Mouse (Mus musculus) embryonic facial prominence, embryonic 14.5 days (tissue): Measurements from ENCODE around the gene Mknk2. TPM values are rescaled to one million over a fixed set of nuclear protein-coding genes. Genes with fewer than 3 reads are reported as not detected.
"Not testable (repeated sequence)": the region's sequence is repeated elsewhere in the genome, so short reads cannot be mapped to it uniquely, and the experiment has no call there.

Experiments used
- ATAC-seq: fragments of 200-750 bp; cut with Nextera tagmentation; 2 replicates; pipeline ENCODE4 v1.8.0; 2017; ENCODE audit warnings: low read depth, moderate number of reproducible peaks, moderate TSS enrichment
- DNase-seq: peaks from one replicate; pipeline ENCODE4 v3.0.0-alpha.2; 2015; ENCODE audit warnings: low spot score
- H3K27ac ChIP-seq: fragments of 300-500 bp; sonication (generic); replicated peaks from 2 replicates; pipeline ENCODE4 v1.5.1; 2014; ENCODE audit warnings: low read depth, mild to moderate bottlenecking, low read length, moderate library complexity
- H3K27me3 ChIP-seq: fragments of 300-500 bp; sonication (generic); replicated peaks from 2 replicates; pipeline ENCODE4 v1.6.1; 2014; ENCODE audit warnings: low read length; ENCODE audit not compliant: control insufficient read depth, insufficient read depth
- H3K36me3 ChIP-seq: fragments of 300-500 bp; sonication (generic); 2 replicates; pipeline ENCODE4 v1.6.1; 2014; ENCODE audit warnings: low read length, mixed read lengths; ENCODE audit not compliant: control insufficient read depth, insufficient read depth
- H3K4me1 ChIP-seq: fragments of 300-500 bp; sonication (generic); 2 replicates; pipeline ENCODE4 v1.6.1; 2014; ENCODE audit warnings: antibody characterized with exemption, low read length; ENCODE audit not compliant: control insufficient read depth, insufficient read depth
- H3K4me2 ChIP-seq: fragments of 300-500 bp; sonication (generic); 2 replicates; pipeline ENCODE4 v1.6.1; 2014; ENCODE audit warnings: low read depth, mild to moderate bottlenecking, low read length, moderate library complexity, mixed read lengths
- H3K4me3 ChIP-seq: fragments of 300-500 bp; sonication (generic); 2 replicates; pipeline ENCODE4 v1.5.1; 2014; ENCODE audit warnings: low read depth, mild to moderate bottlenecking, low read length
- H3K9ac ChIP-seq: fragments of 300-500 bp; sonication (generic); 2 replicates; pipeline ENCODE4 v1.6.1; 2014; ENCODE audit warnings: low read depth, mild to moderate bottlenecking, low read length, moderate library complexity, mixed read lengths
- H3K9me3 ChIP-seq: fragments of 300-500 bp; sonication (generic); 2 replicates; pipeline ENCODE4 v1.6.1; 2016; ENCODE audit warnings: low read length; ENCODE audit not compliant: control insufficient read depth
- WGBS: fragments of 180-500 bp; shearing (Covaris S2); extraction: QIAGEN DNeasy Blood & Tissue Kit; methylation state at CpG from one replicate; pipeline ENCODE4 v1.1.7; 2014; 5-methylcytosine and 5-hydroxymethylcytosine counted together
- polyA plus RNA-seq: library from polyadenylated mRNA; unstranded; fragments of >200 nt; fragmentation: Nextera tagmentation; extraction: Ambion mirVana; gene quantifications from 2 replicates; pipeline ENCODE4 v1.2.1, GENCODE M21; 2014

Mknk2 gene
- polyA plus RNA-seq, 1 experiment from 2014 or later: 84.6 TPM

GRCm38 (mm10) chr10:80653156-80653720, 24.7 kb downstream of the Mknk2 start:
- Histone ChIP-seq H3K9ac (no peak overlapping the region), H3K4me2 (no peak overlapping the region), H3K27me3 (no peaks in the 10 kb centered on the region), H3K9me3 (no peaks in the 10 kb centered on the region), H3K4me3 (no peak overlapping the region), H3K27ac (no peak overlapping the region), H3K36me3 (peaks cover 22% of the 10 kb centered on the region; the same call in 1 of the 2 replicates), H3K4me1 (peaks cover 14% of the 10 kb centered on the region)
- WGBS: 96% methylated on average over 6 of the region's 6 CpGs
- ATAC-seq (no peak), DNase-seq (no peak)

GRCm38 (mm10) chr10:80650392-80650791, 27.5 kb downstream of the Mknk2 start:
- no peak overlapping the region for H3K4me3 ChIP-seq
- ATAC-seq (no peak), DNase-seq (no peak)
- H3K27ac ChIP-seq: no peak overlapping the region
- H3K4me1 ChIP-seq: peaks cover 11% of the 10 kb centered on the region
- peaks cover 47% of the 10 kb centered on the region for H3K36me3 ChIP-seq
- WGBS: 98% methylated on average over 10 of the region's 10 CpGs
- no peak overlapping the region for H3K4me2 ChIP-seq
- no peaks in the 10 kb centered on the region for H3K27me3 ChIP-seq
- H3K9me3 ChIP-seq: no peaks in the 10 kb centered on the region
- no peak overlapping the region for H3K9ac ChIP-seq

GRCm38 (mm10) chr10:80649910-80650309, 28.0 kb downstream of the Mknk2 start:
- 90% methylated on average over 6 of the region's 6 CpGs for WGBS

GRCm38 (mm10) chr10:80646936-80647335, 31.0 kb downstream of the Mknk2 start:
- Histone ChIP-seq H3K4me1 (no peaks in the 10 kb centered on the region), H3K4me2 (no peak overlapping the region), H3K36me3 (peaks cover 74% of the 10 kb centered on the region), H3K27me3 (no peaks in the 10 kb centered on the region), H3K27ac (no peak overlapping the region; the same call in 1 of the 2 replicates), H3K4me3 (no peak overlapping the region), H3K9me3 (no peaks in the 10 kb centered on the region), H3K9ac (no peak overlapping the region)
- DNase-seq (no peak), ATAC-seq (no peak)
- WGBS: 89% methylated on average over 8 of the region's 10 CpGs

More at GRCm38 (mm10) chr10:80649910-80650309, 28.0 kb downstream of the Mknk2 start:
- H3K36me3 ChIP-seq: peaks cover 52% of the 10 kb centered on the region
- H3K27ac ChIP-seq, H3K4me3 ChIP-seq, H3K4me1 ChIP-seq, H3K4me2 ChIP-seq, H3K27me3 ChIP-seq, H3K9ac ChIP-seq, DNase-seq, ATAC-seq, H3K9me3 ChIP-seq: not testable (repeated sequence)

GRCm38 (mm10) chr10:80635345-80635744, 42.6 kb downstream of the Mknk2 start:
- H3K4me2 ChIP-seq: no peak overlapping the region
- no peak overlapping the region for H3K4me3 ChIP-seq
- H3K9ac ChIP-seq: no peak overlapping the region
- H3K9me3 ChIP-seq: no peaks in the 10 kb centered on the region
- DNase-seq: no peak
- H3K36me3 ChIP-seq: peaks cover 71% of the 10 kb centered on the region
- ATAC-seq: no peak
- 77% methylated on average over 6 of the region's 6 CpGs for WGBS
- H3K27me3 ChIP-seq: no peaks in the 10 kb centered on the region
- no peaks in the 10 kb centered on the region for H3K4me1 ChIP-seq
- no peak overlapping the region for H3K27ac ChIP-seq

GRCm38 (mm10) chr10:80628925-80629324, 49.0 kb downstream of the Mknk2 start:
- Histone ChIP-seq H3K4me1 (peaks cover 11% of the 10 kb centered on the region), H3K27me3 (no peaks in the 10 kb centered on the region), H3K27ac (no peak overlapping the region), H3K9me3 (no peaks in the 10 kb centered on the region), H3K4me3 (no peak overlapping the region), H3K9ac (no peak overlapping the region), H3K4me2 (no peak overlapping the region), H3K36me3 (peaks cover 7% of the 10 kb centered on the region; the same call in 1 of the 2 replicates)
- no peak for ATAC-seq
- no peak for DNase-seq
- 73% methylated on average over 9 of the region's 9 CpGs for WGBS

- 69% methylated on average over 2 of the region's 2 CpGs for whole genome bisulfite sequencing
- ATAC-seq: peak; percentile 20; the same call in 1 of the 2 replicates
These were observed 50.2 kb downstream of the Mknk2 start for GRCm38 (mm10) chr10:80627685-80628084.

GRCm38 (mm10) chr10:80625764-80626163, 52.1 kb downstream of the Mknk2 start:
- no peak for ATAC-seq
- 84% methylated on average over 4 of the region's 4 CpGs for WGBS
- no peaks in the 10 kb centered on the region for H3K9me3 ChIP-seq
- no peak overlapping the region for H3K4me2 ChIP-seq
- H3K9ac ChIP-seq: no peak overlapping the region
- no peak for DNase-seq
- no peaks in the 10 kb centered on the region for H3K27me3 ChIP-seq
- H3K4me1 ChIP-seq: peaks cover 23% of the 10 kb centered on the region
- H3K4me3 ChIP-seq: no peak overlapping the region
- H3K27ac ChIP-seq: no peak overlapping the region
- no peaks in the 10 kb centered on the region for H3K36me3 ChIP-seq

More at GRCm38 (mm10) chr10:80627685-80628084, 50.2 kb downstream of the Mknk2 start:
- Histone ChIP-seq H3K9ac (0 out of 2 replicates have a peak overlapping the region, but pooled peaks have one; percentile 25), H3K27ac (no peak overlapping the region), H3K36me3 (0 out of 2 replicates have a peak, but pooled peaks cover 4% of the 10 kb centered on the region), H3K4me2 (no peak overlapping the region), H3K9me3 (no peaks in the 10 kb centered on the region), H3K4me3 (no peak overlapping the region), H3K4me1 (peaks cover 19% of the 10 kb centered on the region), H3K27me3 (no peaks in the 10 kb centered on the region)
- peak; percentile 42 for DNase-seq
